Mouse (Mus musculus) megakaryocyte, embryonic 14.5 days (primary cell): Measurements from ENCODE around the gene Npas2.

Experiments used
- FLI1 ChIP-seq: IDR thresholded peaks from 2 replicates; pipeline ENCODE4 v1.6.1; 2012; ENCODE audit warnings: low read length, inconsistent platforms, mixed read lengths
- GATA1 ChIP-seq: IDR thresholded peaks from 3 replicates; pipeline ENCODE4 v1.6.1; 2012; ENCODE audit warnings: mixed read lengths, low read length, inconsistent platforms, borderline replicate concordance

GRCm38 (mm10) chr1:39302246-39302645, 108.7 kb downstream of the Npas2 start:
- no peak for TF ChIP-seq GATA1
- TF ChIP-seq FLI1 = no peak
